Mouse (Mus musculus) embryonic fibroblast, embryonic 13.5 days (primary cell): ENCODE data around the gene Bysl.

Source experiments
- CTCF ChIP-seq: IDR thresholded peaks from 2 replicates; pipeline ENCODE4 v1.5.1; 2011; ENCODE audit warnings: mild to moderate bottlenecking, control low read depth, low read length, moderate library complexity, borderline replicate concordance; ENCODE audit not compliant: insufficient read depth
- POLR2A ChIP-seq: IDR thresholded peaks from 2 replicates; pipeline ENCODE4 v1.6.1; 2011; ENCODE audit warnings: low read depth, mild to moderate bottlenecking, control low read depth, low read length, moderate library complexity

- TF ChIP-seq POLR2A (no peak), CTCF (no peak)
Observed at GRCm38 (mm10) chr17:47600601-47601388, 10.5 kb downstream of the Bysl start.
